Mouse (Mus musculus): ENCODE data around the gene Gm20661. TPM values are rescaled to one million over a fixed set of nuclear protein-coding genes. Genes with fewer than 3 reads are reported as not detected.

The Gm20661 gene
- total and polyA plus RNA-seq, 3 experiments = 1.2 TPM; not detected in 2

DNA sequence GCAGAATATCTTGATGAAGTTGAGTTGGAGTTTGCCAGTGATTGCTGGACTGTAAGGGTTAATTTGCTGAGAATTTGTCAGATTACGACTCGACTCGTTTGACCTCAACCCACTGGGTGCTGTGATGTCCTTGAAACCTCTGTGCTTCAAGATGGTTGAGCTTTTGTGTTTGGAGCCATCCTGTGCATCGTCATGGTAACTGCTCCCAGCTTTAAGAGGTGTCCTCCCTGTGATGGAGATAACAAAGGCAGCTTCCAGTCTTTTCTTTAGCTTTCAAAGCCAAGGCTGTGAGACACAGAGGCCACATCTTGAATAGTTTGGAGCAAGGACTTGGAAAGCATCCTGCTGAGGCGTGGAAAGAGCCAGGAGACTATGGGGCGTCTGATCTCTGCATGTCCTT, 25.7 kb upstream of the Gm20661 start:
- H3K27me3 ChIP-seq (ENCODE audit: control insufficient read depth, insufficient read depth, low read length) = no peaks in the 10 kb centered on the region
- H3K4me3 ChIP-seq = no peak overlapping the region
- no peaks in the 10 kb centered on the region for H3K79me2 ChIP-seq (replicated peaks; ENCODE audit: control insufficient read depth, insufficient read depth, low read length)
- no peak overlapping the region for H3K27ac ChIP-seq
- no peaks in the 10 kb centered on the region for H3K4me1 ChIP-seq (ENCODE audit: control insufficient read depth, insufficient read depth, low read length)
- WGBS = 66% methylated on average over 6 of the region's 6 CpGs
- DNase-seq = no peak
- H3K9ac ChIP-seq (ENCODE audit: low read depth, low read length) = no peak overlapping the region
- H3K36me3 ChIP-seq (ENCODE audit: control insufficient read depth, insufficient read depth, low read length) = no peaks in the 10 kb centered on the region
- TF ChIP-seq CTCF (IDR thresholded peaks at IDR 0.05) (no peak), POLR2A (IDR thresholded peaks at IDR 0.05; ENCODE audit: insufficient read depth, low read depth, low read length) (no peak), EP300 (IDR thresholded peaks at IDR 0.05; ENCODE audit: insufficient read depth, low read depth, low read length) (no peak)
- intact Hi-C loops (cut with DNase I) = loop anchor here (2.0 kb wide), 1 partner anchor 78 kb away; no protein-coding TSS in a partner anchor

DNA sequence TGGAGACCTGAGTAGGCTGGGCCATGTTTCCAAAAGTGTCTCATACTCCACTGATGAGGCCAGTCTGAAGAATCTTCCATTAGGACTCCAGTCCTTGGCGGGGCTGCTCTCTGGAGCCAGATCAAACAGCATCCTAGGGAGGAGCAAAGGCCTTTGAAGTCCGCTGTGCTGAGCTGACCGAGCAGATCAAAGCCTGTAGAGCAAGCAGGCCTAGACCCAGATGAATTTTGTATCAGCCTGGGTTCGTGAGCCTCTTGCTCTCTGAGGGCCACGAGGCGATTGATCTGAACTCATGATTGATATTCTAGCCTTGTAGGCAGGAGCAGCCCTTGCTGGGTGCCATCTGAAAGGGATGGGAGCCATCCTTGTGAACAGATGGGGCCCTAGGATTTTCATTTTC, 23.0 kb upstream of the Gm20661 start:
- Histone ChIP-seq H3K27ac (no peak overlapping the region), H3K79me2 (replicated peaks; ENCODE audit: control insufficient read depth, insufficient read depth, low read length) (no peaks in the 10 kb centered on the region), H3K9ac (ENCODE audit: low read depth, low read length) (no peak overlapping the region), H3K4me1 (ENCODE audit: control insufficient read depth, insufficient read depth, low read length) (peaks cover 4% of the 10 kb centered on the region), H3K4me3 (no peak overlapping the region), H3K27me3 (ENCODE audit: control insufficient read depth, insufficient read depth, low read length) (no peaks in the 10 kb centered on the region), H3K36me3 (ENCODE audit: control insufficient read depth, insufficient read depth, low read length) (no peaks in the 10 kb centered on the region)
- TF ChIP-seq EP300 (IDR thresholded peaks at IDR 0.05; ENCODE audit: insufficient read depth, low read depth, low read length) (no peak), CTCF (IDR thresholded peaks at IDR 0.05) (no peak), POLR2A (IDR thresholded peaks at IDR 0.05; ENCODE audit: insufficient read depth, low read depth, low read length) (no peak)
- no peak for DNase-seq
- 83% methylated on average over 6 of the region's 6 CpGs for WGBS
- intact Hi-C loops (cut with DNase I) = loop anchor here (5.0 kb wide), 1 partner anchor 42 kb away; the partner anchor contains the start of gene Ip6k1

DNA sequence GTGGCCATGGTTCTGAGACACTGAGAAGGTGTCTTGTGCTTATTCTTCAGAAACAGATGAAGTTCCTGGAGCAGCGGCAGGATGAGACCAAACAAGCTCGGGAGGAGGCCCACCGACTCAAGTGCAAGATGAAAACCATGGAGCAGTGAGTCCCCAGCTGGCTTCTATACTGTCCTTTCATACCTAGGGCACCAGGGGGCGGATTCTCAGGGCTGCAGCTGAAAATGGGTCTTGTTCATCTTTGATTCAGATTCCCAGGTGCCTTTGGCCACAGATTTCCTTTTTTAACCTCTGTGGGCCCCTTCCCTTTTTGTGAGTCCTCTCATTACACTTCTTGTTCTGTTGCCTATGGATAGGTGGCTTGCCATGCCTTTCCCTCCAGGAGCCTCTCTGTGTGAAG, 21.9 kb upstream of the Gm20661 start:
- peak; percentile 31 for TF ChIP-seq CTCF (IDR thresholded peaks at IDR 0.05)
- no peak for TF ChIP-seq EP300 (IDR thresholded peaks at IDR 0.05; ENCODE audit: insufficient read depth, low read depth, low read length)
- TF ChIP-seq POLR2A (IDR thresholded peaks at IDR 0.05; ENCODE audit: insufficient read depth, low read depth, low read length) = no peak
- Histone ChIP-seq H3K4me3 (no peak overlapping the region), H3K36me3 (ENCODE audit: control insufficient read depth, insufficient read depth, low read length) (no peaks in the 10 kb centered on the region)

DNA sequence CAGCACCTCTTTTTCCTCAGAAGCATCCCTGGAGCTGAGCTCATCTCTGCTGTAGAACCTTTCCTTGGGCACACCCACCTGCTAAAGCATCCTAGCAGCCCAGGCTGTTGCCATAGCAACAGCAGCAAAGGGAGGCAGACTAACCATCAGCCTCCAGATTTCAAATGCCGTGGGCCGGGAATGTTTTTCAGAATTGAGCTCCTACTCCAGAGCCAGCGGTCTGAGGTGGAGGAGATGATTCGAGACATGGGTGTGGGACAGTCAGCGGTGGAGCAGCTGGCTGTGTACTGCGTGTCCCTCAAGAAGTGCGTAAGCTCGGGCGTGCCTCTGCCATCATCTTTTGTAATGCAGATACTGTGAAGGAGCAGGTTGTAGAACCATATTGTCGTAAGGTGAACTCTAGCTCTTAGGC, 21.5 kb upstream of the Gm20661 start:
- H3K79me2 ChIP-seq (replicated peaks; ENCODE audit: control insufficient read depth, insufficient read depth, low read length) = no peaks in the 10 kb centered on the region
- DNase-seq = no peak
- H3K27me3 ChIP-seq (ENCODE audit: control insufficient read depth, insufficient read depth, low read length) = no peaks in the 10 kb centered on the region
- no peak for TF ChIP-seq CTCF (IDR thresholded peaks at IDR 0.05)
- no peak for TF ChIP-seq EP300 (IDR thresholded peaks at IDR 0.05; ENCODE audit: insufficient read depth, low read depth, low read length)
- no peak for TF ChIP-seq POLR2A (IDR thresholded peaks at IDR 0.05; ENCODE audit: insufficient read depth, low read depth, low read length)
- H3K9ac ChIP-seq (ENCODE audit: low read depth, low read length) = no peak overlapping the region
- no peaks in the 10 kb centered on the region for H3K36me3 ChIP-seq (ENCODE audit: control insufficient read depth, insufficient read depth, low read length)
- H3K4me3 ChIP-seq = no peak overlapping the region
- no peak overlapping the region for H3K27ac ChIP-seq
- 89% methylated on average over 10 of the region's 10 CpGs for WGBS
- intact Hi-C loops (cut with DNase I) = loop anchor here (5.0 kb wide), 1 partner anchor 41 kb away; the partner anchor contains the start of gene Ip6k1
- H3K4me1 ChIP-seq (ENCODE audit: control insufficient read depth, insufficient read depth, low read length) = peaks cover 6% of the 10 kb centered on the region

More for the DNA sequence above, 21.9 kb upstream of the Gm20661 start:
- Histone ChIP-seq H3K9ac (ENCODE audit: low read depth, low read length) (no peak overlapping the region), H3K27ac (no peak overlapping the region), H3K79me2 (replicated peaks; ENCODE audit: control insufficient read depth, insufficient read depth, low read length) (no peaks in the 10 kb centered on the region), H3K27me3 (ENCODE audit: control insufficient read depth, insufficient read depth, low read length) (no peaks in the 10 kb centered on the region), H3K4me1 (ENCODE audit: control insufficient read depth, insufficient read depth, low read length) (peaks cover 4% of the 10 kb centered on the region)
- intact Hi-C loops (cut with DNase I) = loop anchor here (5.0 kb wide), 1 partner anchor 41 kb away; the partner anchor contains the start of gene Ip6k1
- no peak for DNase-seq
- 79% methylated on average over 4 of the region's 4 CpGs for WGBS

DNA sequence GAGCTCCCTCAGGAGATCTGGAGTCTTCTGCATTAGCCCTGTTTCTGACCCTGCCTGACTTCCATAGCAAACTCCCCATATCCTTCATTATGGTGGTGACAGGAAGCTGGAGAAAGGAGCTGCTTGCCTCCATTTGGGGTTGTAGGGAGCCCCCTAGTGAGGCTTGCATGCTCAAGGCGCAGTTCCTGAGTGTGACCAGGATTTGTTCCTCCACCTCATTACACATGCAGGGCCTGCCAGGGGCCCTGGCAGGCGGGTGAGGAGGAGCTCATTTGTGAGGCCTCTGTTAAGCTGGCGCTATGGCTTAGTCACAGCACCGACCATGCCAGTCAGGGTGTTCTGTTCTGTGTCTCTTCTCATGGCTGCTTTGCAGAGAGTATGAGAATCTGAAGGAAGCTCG, 21.0 kb upstream of the Gm20661 start:
- intact Hi-C loops (cut with DNase I) = loop anchor here (2.0 to 5.0 kb wide), 2 partner anchors 40 to 57 kb away; partner anchors contain the start of gene Ip6k1
- peak in 1 of 2 experiments; percentile 31 for DNase-seq
- WGBS = 45% methylated on average over 5 of the region's 5 CpGs

DNA sequence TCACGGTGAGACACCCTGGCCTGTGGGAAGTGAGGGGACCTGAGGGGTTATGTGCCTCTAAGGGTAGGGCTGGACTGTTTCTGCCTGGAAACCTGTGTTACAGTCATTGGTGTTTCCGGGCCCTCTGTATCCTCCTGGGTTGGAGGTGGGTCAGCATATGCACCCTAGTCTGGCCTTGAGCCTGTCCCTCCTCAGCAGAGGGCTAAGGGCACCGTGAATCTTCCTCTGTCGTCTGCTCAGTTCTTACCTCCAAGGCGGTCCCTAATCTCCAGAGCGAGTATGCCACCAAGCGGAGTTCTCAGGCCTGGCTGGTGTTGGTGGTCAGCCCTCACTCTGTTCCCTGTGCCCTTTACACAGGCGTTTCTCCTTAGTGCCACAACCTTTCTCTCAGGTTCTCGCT, 19.9 kb upstream of the Gm20661 start:
- H3K4me3 ChIP-seq = no peak overlapping the region
- TF ChIP-seq EP300 (IDR thresholded peaks at IDR 0.05; ENCODE audit: insufficient read depth, low read depth, low read length) = no peak
- no peak for TF ChIP-seq CTCF (IDR thresholded peaks at IDR 0.05)
- no peak for TF ChIP-seq POLR2A (IDR thresholded peaks at IDR 0.05; ENCODE audit: insufficient read depth, low read depth, low read length)
- H3K27me3 ChIP-seq (ENCODE audit: control insufficient read depth, insufficient read depth, low read length) = no peaks in the 10 kb centered on the region
- DNase-seq = no peak
- H3K9ac ChIP-seq (ENCODE audit: low read depth, low read length) = no peak overlapping the region
- H3K79me2 ChIP-seq (replicated peaks; ENCODE audit: control insufficient read depth, insufficient read depth, low read length) = no peaks in the 10 kb centered on the region
- H3K27ac ChIP-seq = no peak overlapping the region
- no peaks in the 10 kb centered on the region for H3K36me3 ChIP-seq (ENCODE audit: control insufficient read depth, insufficient read depth, low read length)
- intact Hi-C loops (cut with DNase I) = loop anchor here (1.0 to 5.0 kb wide), 5 partner anchors 23 to 105 kb away; partner anchors contain the start of genes Amigo3 and Ip6k1
- WGBS = 96% methylated on average over 9 of the region's 9 CpGs
- H3K4me1 ChIP-seq (ENCODE audit: control insufficient read depth, insufficient read depth, low read length) = peaks cover 13% of the 10 kb centered on the region

More for the DNA sequence above, 21.0 kb upstream of the Gm20661 start:
- H3K79me2 ChIP-seq (replicated peaks; ENCODE audit: control insufficient read depth, insufficient read depth, low read length) = no peaks in the 10 kb centered on the region
- no peaks in the 10 kb centered on the region for H3K27me3 ChIP-seq (ENCODE audit: control insufficient read depth, insufficient read depth, low read length)
- no peak overlapping the region for H3K4me3 ChIP-seq
- no peak overlapping the region for H3K9ac ChIP-seq (ENCODE audit: low read depth, low read length)
- no peaks in the 10 kb centered on the region for H3K36me3 ChIP-seq (ENCODE audit: control insufficient read depth, insufficient read depth, low read length)
- no peak overlapping the region for H3K27ac ChIP-seq
- H3K4me1 ChIP-seq (ENCODE audit: control insufficient read depth, insufficient read depth, low read length) = peaks cover 10% of the 10 kb centered on the region
- TF ChIP-seq EP300 (IDR thresholded peaks at IDR 0.05; ENCODE audit: insufficient read depth, low read depth, low read length) = no peak
- peak; percentile 55 for TF ChIP-seq CTCF (IDR thresholded peaks at IDR 0.05)

Data from heart, adult 2 months (tissue).